Mouse (Mus musculus): ENCODE measurements around the gene Psmb3.

DNA sequence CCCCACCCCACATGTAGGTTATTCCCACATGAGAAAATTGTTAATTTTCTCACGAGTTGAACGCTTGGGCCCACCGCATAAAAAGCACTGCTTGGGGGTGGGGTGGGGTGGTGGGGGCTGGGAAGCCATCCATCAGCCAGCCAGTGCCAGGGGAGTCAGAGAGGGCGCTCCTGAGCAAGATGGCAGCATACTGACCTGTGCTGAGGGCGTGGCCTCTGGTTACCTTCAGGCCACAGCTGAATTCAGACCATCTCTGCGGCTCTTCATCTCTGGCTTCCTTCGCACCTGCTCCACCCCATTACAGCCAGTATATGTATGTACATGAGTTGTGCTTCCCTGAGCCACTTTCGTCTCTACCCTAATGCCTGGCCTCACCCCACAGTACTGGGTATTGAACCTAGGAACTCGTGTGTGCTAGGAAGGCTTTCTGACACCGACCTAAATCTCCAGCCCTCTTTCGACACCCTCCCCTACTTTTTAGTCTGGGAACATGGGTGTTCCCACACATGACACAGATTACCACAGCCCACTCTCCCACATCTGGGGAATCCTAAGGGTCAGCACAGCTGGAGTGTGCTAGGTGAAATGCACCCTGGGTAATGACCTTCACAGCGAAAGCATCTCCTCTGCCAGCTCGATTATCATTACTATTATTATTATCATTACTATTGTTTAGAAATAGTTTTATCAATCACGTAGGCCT, 46.8 kb upstream of the Psmb3 start:
- no peak for TF ChIP-seq POLR2A (IDR thresholded peaks at IDR 0.05; ENCODE audit: borderline replicate concordance, extremely low read depth, low read depth, low read length)
- no peak for TF ChIP-seq CTCF (IDR thresholded peaks at IDR 0.05; ENCODE audit: insufficient read depth, low read length)

All from lung, adult 2 months (tissue).